Mouse (Mus musculus) limb, embryonic 11.5 days (tissue): ENCODE measurements around the gene Kif14. TPM values are rescaled to one million over a fixed set of nuclear protein-coding genes. Genes with fewer than 3 reads are reported as not detected.
A peak's percentile ranks its signal among the peaks of the same experiment; 100 is the strongest.

Source experiments
- ATAC-seq: fragments of 200-750 bp; cut with Nextera tagmentation; 2 replicates; pipeline ENCODE4 v1.8.0; 2017; ENCODE audit warnings: low read depth; ENCODE audit not compliant: insufficient number of reproducible peaks, low FRiP score, low TSS enrichment
- DNase-seq: peaks from one replicate; pipeline ENCODE4 v3.0.0-alpha.2; 2015; ENCODE audit warnings: low spot score
- H3K27ac ChIP-seq: fragments of 300-500 bp; sonication (generic); replicated peaks from 2 replicates; pipeline ENCODE4 v1.5.1; 2014; ENCODE audit warnings: low read depth, mild to moderate bottlenecking, low read length
- H3K27me3 ChIP-seq: fragments of 300-500 bp; sonication (generic); 2 replicates; pipeline ENCODE4 v1.6.1; 2014; ENCODE audit warnings: mild to moderate bottlenecking, low read length, mixed read lengths; ENCODE audit not compliant: control insufficient read depth, insufficient read depth
- H3K36me3 ChIP-seq: fragments of 300-500 bp; sonication (generic); 2 replicates; pipeline ENCODE4 v1.6.1; 2014; ENCODE audit warnings: mild to moderate bottlenecking, low read length, moderate library complexity, mixed read lengths; ENCODE audit not compliant: control insufficient read depth, insufficient read depth
- H3K4me1 ChIP-seq: fragments of 300-500 bp; sonication (generic); 2 replicates; pipeline ENCODE4 v1.6.1; 2014; ENCODE audit warnings: low read length, mixed read lengths; ENCODE audit not compliant: control insufficient read depth, insufficient read depth
- H3K4me2 ChIP-seq: fragments of 300-500 bp; sonication (generic); 2 replicates; pipeline ENCODE4 v1.6.1; 2014; ENCODE audit warnings: low read depth, mild to moderate bottlenecking, moderate library complexity; ENCODE audit not compliant: severe bottlenecking
- H3K4me3 ChIP-seq: fragments of 300-500 bp; sonication (generic); 2 replicates; pipeline ENCODE4 v1.5.1; 2014; ENCODE audit warnings: low read depth, low read length
- H3K9ac ChIP-seq: fragments of 300-500 bp; sonication (generic); 2 replicates; pipeline ENCODE4 v1.6.1; 2014; ENCODE audit warnings: mild to moderate bottlenecking, low read length
- H3K9me3 ChIP-seq: fragments of 300-500 bp; sonication (generic); 2 replicates; pipeline ENCODE4 v1.6.1; 2016; ENCODE audit warnings: low read length; ENCODE audit not compliant: control insufficient read depth
- WGBS: fragments of 180-500 bp; shearing (Covaris S2); extraction: QIAGEN DNeasy Blood & Tissue Kit; methylation state at CpG from one replicate; pipeline ENCODE4 v1.1.7; 2014; 5-methylcytosine and 5-hydroxymethylcytosine counted together
- polyA plus RNA-seq: library from polyadenylated mRNA; unstranded; fragments of >200 nt; fragmentation: Nextera tagmentation; extraction: Ambion mirVana; gene quantifications from 2 replicates; pipeline ENCODE4 v1.2.1, GENCODE M21; 2014

The Kif14 gene
- 9.7 and 9.9 TPM in 2 replicates for polyA plus RNA-seq

DNA sequence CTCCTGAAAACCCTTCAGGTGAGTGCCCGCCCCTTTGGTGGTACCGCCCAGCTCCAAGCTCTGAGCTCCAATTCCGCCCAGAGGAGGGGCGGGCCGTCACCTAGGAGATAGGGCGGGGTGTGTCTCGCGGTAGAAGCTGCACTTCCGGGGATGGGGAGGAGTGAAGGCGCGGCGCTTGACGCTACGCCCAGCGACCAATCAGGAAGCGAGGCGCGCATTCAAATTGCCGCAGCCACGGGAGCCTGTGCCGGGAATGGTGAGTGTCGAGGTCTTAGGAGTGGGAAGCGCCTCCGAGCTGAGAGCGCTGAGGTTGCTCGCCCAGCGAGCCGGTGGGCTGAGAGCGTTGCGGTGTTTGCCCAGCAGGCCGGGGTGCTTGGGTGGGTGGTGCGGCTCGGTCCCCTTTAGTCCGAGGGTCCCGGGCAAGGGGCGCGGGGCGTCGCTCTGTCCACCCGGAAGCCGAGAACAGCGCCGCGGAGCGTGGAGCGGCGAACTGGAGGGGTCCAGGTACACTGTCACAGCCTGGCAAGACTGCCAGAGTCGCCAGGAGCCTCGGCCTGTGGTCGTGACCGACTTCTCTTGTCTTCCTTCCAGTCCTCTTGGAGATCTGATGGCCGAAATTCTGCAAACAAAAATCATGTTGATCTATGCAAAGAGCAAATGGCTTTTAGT is at the start of gene Kif14:
Kif14 (plus strand) TSS at position 201 of the 669 bp plus-strand sequence.
- ATAC-seq, result peak; percentile 99
- Histone ChIP-seq H3K27me3 (no peaks in the 10 kb centered on the region), H3K9ac (peak within 1 kb of the TSS; percentile 71), H3K4me3 (peak within 1 kb of the TSS; percentile 61), H3K4me1 (peaks cover 6% of the 10 kb centered on the region), H3K4me2 (peak within 1 kb of the TSS; percentile 78), H3K9me3 (no peaks in the 10 kb centered on the region), H3K36me3 (peaks cover 7% of the 10 kb centered on the region; the same call in 1 of the 2 replicates), H3K27ac (no peak within 1 kb of the TSS)
- DNase-seq, result peak; percentile 98
- WGBS, result under 1% methylated on average over 52 of the region's 52 CpGs

DNA sequence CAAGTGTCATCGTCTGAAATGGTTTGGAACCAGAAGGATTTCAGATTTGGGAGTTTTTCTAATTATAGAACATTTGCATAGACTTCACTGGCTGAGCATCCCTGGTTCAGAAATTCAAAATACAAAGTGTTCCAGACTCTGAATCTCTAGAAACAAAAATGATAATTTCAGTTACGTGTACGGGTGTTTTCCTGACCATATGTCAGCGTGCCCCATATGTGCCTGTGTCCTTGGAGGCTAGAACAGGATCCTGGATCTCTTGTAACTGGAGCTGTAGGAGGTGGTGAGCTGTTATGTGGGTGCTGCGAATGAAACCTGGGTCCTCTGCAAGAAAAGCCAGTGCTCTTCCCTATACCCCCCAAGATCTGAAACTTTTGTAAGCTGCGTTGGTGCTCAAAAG is 47.8 kb upstream of the Kif14 start:
- ATAC-seq, result no peak
- Histone ChIP-seq H3K27me3 (no peaks in the 10 kb centered on the region), H3K36me3 (peaks cover 2% of the 10 kb centered on the region; the same call in 1 of the 2 replicates), H3K4me2 (no peak overlapping the region), H3K9ac (no peak overlapping the region), H3K4me1 (peaks cover 7% of the 10 kb centered on the region), H3K4me3 (no peak overlapping the region), H3K27ac (no peak overlapping the region), H3K9me3 (no peaks in the 10 kb centered on the region)
- no peak for DNase-seq
- 90% methylated on average over 6 of the region's 6 CpGs for WGBS

DNA sequence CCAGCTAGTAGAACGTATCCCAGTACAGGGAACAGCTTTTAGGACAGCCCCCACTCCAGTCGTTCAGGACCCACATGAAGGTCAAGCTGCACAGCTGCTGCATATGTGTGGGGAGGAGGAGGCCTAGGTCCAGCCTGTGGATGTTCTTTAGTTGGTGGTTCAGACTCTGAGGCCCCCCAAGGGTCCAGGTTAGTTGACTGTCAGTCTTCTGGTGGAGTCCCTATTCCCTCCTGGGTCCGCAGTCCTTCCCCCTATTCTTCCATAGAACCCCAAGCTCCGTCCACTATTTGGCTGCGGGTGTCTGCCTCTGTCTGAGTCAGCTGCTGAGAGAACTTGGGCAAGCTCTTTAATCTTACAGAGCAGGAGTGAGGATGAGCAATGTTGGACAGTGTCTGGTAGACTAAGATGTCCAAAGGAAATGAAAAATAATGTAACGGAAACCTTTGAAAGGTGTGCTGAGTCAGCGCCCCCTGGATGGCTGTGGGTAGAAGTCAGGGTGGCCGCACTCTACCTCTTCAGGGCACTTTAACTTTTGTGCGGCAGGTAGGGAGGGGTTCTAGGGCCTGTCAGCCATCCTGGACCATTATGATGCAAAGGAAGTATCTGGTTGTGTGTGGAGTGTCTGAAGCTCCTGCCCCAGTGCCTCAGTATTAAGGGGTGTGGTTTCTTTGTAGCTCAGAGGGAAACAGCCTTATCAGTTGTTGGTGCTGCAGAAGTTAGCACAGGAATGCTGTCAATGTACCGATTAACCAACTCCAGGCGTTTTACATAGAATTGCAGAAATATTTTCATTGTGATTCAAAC is 38.8 kb upstream of the Kif14 start:
- DNase-seq, result no peak
- H3K36me3 ChIP-seq, result no peaks in the 10 kb centered on the region
- no peak overlapping the region for H3K4me2 ChIP-seq
- 82% methylated on average over 11 of the region's 11 CpGs for WGBS
- H3K27ac ChIP-seq, result no peak overlapping the region
- H3K4me3 ChIP-seq, result no peak overlapping the region
- H3K9me3 ChIP-seq, result no peaks in the 10 kb centered on the region
- ATAC-seq, result no peak
- no peaks in the 10 kb centered on the region for H3K27me3 ChIP-seq
- no peak overlapping the region for H3K9ac ChIP-seq
- peaks cover 2% of the 10 kb centered on the region; the same call in 1 of the 2 replicates for H3K4me1 ChIP-seq

DNA sequence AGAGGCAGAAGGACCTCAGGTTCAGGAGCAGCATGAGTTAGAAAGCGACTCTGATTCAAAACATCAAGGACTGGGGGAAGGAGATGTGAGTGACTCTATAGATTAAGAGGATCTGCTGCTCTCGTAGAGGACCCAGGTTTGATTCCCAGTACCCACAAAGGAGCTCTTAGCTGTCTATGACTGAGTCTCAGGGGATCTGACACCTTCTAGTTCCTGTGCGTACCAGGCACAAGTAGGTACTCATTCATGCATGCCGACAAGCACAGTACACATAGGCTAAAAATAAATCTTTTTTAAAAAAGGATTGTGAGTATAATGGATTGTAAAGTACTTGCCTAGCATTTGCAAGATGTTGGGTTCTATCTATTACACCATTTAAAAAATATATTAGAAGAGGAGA is 37.2 kb upstream of the Kif14 start:
- no peaks in the 10 kb centered on the region for H3K9me3 ChIP-seq
- no peak overlapping the region for H3K27ac ChIP-seq
- H3K4me1 ChIP-seq, result peaks cover 2% of the 10 kb centered on the region; the same call in 1 of the 2 replicates
- no peaks in the 10 kb centered on the region for H3K27me3 ChIP-seq
- 86% methylated on average over 4 of the region's 4 CpGs for WGBS
- no peaks in the 10 kb centered on the region for H3K36me3 ChIP-seq
- no peak overlapping the region for H3K9ac ChIP-seq
- ATAC-seq (no peak), DNase-seq (no peak)
- H3K4me2 ChIP-seq, result no peak overlapping the region
- H3K4me3 ChIP-seq, result no peak overlapping the region

DNA sequence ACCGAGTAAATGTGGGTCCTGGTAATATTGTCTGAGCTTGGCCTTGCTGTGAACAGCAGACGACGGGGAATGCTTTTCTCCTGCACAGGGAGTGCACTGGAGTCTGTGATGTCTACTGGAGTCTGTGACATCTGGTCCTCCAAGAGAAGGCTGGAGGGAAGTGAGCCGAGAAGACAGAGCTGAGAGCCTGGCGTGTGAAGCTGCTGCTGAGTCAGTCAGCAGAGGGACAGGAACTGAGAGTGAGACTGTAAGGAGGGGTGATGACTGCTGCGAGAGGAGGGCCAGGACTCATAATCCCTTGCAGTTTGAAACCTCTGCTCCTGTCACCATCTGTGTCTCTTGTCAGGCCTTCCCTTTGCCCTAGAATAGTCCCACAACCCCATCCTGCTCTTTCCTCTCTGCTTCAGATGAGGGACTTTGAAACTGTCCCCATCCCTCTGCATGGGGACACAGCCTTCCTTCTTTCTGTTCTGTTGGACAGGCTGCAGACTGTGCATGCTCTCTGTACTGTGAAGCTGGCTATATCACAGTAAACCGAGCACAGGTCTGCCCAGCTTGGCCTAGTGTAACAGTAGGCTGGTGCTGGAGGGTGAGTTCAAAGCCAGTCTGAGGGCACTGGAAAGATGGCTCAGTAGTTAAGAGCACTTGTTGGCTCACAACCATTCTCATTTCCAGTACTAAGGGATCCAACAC is 35.9 kb upstream of the Kif14 start:
- ATAC-seq (no peak), DNase-seq (no peak)
- Histone ChIP-seq H3K9ac (no peak overlapping the region), H3K4me2 (no peak overlapping the region), H3K9me3 (no peaks in the 10 kb centered on the region), H3K4me1 (peaks cover 2% of the 10 kb centered on the region; the same call in 1 of the 2 replicates), H3K27ac (no peak overlapping the region), H3K4me3 (no peak overlapping the region), H3K27me3 (no peaks in the 10 kb centered on the region), H3K36me3 (no peaks in the 10 kb centered on the region)
- WGBS, result 50% methylated on average over 7 of the region's 7 CpGs

DNA sequence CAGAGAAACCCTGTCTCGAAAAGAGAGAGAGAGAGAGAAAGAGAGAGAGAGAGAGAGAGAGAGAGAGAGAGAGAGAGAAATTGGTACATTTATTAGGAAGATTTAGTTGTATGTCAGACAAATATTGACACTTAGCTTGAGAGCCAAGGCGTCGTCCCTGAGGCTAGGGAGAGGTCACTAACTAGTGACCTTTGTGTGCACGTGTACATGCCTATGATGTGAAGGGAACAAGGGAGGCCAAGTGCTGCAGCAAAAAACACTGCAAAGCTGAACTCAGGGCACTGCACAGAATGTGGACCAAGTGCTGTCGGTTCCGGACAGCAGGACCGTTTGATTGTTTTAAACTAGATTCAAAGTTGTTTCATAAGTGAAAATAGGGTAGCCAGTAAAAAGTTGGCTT is 25.4 kb upstream of the Kif14 start:
- ATAC-seq (no peak), DNase-seq (no peak)
- H3K4me3 ChIP-seq, result no peak overlapping the region

DNA sequence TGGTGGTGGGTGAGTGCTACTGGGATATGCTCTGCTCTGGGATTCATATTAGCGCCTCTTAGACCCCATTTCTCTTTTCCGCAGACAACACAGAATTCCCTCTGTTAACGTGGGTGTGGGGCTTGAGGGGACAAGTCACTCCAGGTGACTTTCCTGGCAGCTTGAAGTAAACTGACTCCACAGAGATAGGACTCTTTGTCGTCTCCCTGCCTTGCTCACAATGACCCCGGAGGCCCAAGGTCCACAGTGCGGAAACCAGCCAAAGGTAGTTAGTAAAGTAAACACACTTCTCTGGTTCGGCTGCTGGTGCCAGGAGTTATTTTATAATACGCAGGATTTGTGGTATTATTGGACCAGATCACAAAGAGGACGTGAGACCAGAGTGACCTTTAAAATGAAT is 23.3 kb upstream of the Kif14 start:
- H3K9me3 ChIP-seq, result no peaks in the 10 kb centered on the region
- no peaks in the 10 kb centered on the region for H3K27me3 ChIP-seq
- 75% methylated on average over 9 of the region's 9 CpGs for WGBS
- no peak overlapping the region for H3K4me2 ChIP-seq
- no peaks in the 10 kb centered on the region for H3K4me1 ChIP-seq
- no peak overlapping the region for H3K4me3 ChIP-seq
- DNase-seq (no peak), ATAC-seq (no peak)
- H3K27ac ChIP-seq, result no peak overlapping the region
- no peak overlapping the region for H3K9ac ChIP-seq
- no peaks in the 10 kb centered on the region; the same call in 1 of the 2 replicates for H3K36me3 ChIP-seq

More for the DNA sequence above, 25.4 kb upstream of the Kif14 start:
- no peak overlapping the region for H3K4me2 ChIP-seq
- no peaks in the 10 kb centered on the region for H3K4me1 ChIP-seq
- H3K27me3 ChIP-seq, result no peaks in the 10 kb centered on the region
- 78% methylated on average over 7 of the region's 7 CpGs for WGBS
- H3K27ac ChIP-seq, result no peak overlapping the region
- H3K9me3 ChIP-seq, result no peaks in the 10 kb centered on the region
- H3K9ac ChIP-seq, result no peak overlapping the region
- no peaks in the 10 kb centered on the region; the same call in 1 of the 2 replicates for H3K36me3 ChIP-seq

DNA sequence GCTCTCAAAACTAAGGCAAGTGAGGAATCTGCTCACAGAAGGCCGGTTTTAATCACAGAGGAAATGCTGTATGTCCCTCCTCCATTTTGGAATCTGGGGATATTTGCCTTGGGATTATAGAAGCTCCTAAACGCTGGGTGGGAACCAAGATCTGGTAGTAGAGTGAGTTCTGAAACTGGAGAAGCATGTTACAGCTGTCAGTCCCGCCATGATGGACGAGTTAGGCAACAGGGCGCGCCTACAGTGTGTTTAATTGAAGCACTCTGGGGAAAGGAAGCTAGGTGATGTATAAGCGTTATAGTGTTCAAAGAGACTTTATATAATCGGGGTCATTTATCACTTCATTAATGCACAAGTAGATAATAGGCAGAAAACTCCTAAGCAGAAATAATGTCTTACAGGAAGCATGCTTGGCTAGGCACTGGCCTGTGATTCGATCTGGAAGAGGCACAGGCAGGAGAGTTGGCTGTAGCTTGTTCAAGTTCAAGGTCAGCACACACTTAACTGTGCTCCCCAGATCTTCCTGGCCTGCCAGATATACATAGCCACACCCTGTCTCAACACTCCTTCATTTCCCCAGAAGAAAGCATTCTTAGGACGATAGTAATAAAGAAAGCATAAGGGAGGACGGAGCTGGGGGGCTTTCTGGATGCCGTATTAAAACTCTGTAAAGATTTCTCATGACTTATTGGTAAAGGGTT is 21.4 kb upstream of the Kif14 start:
- no peak for ATAC-seq
- Histone ChIP-seq H3K9me3 (no peaks in the 10 kb centered on the region), H3K27me3 (no peaks in the 10 kb centered on the region), H3K4me3 (no peak overlapping the region), H3K27ac (no peak overlapping the region), H3K4me1 (no peaks in the 10 kb centered on the region), H3K4me2 (no peak overlapping the region), H3K9ac (no peak overlapping the region), H3K36me3 (no peaks in the 10 kb centered on the region; the same call in 1 of the 2 replicates)
- no peak for DNase-seq
- WGBS, result 87% methylated on average over 12 of the region's 12 CpGs
